Mouse (Mus musculus) telencephalon, adult 2 months (tissue): ENCODE data around the gene Cdsn.

Source experiments
- DNase-seq: peaks from one replicate; pipeline ENCODE4 v3.0.0-alpha.2; 2011; ENCODE audit warnings: low read depth, low spot score

The Cdsn gene

DNA sequence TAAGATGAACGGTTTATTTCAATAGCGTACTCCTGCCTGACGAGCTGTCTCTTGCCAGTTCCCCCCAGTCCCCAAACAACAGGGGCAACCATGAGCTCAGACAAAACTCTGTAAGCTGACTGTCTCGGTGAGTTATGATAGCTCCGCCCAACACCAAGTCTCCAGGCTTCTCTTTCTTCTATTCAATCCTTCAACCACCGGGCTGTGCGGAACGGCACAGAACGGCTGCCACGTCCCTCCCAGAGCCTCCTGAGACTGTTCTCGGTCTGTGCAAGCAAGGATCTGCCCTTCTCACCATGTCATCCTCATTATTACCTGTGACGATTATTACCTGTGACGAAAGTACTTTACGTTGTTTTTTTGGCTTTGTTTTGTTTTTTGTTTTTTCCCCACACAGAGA, 18.9 kb downstream of the Cdsn start:
- no peak for DNase-seq

DNA sequence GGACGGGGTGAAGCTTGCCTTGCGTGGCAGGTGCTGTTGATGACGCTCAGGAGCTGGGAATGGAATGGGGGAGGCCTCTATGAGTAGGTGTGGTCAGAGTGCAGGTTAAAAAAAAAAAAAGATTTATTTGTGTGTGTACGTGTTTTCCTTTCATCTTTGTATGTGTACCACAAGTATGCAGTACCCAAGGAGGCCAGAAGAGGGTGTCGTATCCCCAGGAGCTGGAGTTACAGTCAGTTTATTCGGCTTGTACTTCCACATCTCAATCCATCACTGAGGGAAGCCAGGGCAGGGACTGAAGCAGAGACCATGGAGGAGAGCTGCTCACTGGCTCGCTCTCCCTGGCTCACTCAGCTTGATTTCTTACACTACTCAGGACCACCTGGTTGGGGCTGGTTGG, 19.5 kb downstream of the Cdsn start:
- DNase-seq: no peak

DNA sequence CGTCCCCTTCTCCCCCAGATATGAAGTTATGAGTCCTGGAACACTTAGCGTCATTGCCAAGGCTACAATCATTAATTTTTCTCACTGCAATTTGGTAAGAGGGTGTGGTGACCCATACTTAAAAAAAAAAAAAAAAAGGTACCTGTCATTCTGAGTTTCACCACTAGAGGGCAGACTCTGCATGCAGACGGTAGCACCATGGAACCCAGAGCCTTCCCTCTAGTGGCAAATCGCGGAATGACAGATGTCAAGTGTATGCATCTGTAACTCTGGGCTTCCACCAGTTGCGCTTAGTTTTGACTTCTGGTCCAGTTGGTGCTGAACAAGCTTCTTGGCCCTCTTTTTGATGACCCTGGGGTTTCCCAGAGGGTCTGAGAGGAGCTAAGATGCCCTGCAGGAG, 26.3 kb downstream of the Cdsn start:
- DNase-seq: peak; percentile 65

DNA sequence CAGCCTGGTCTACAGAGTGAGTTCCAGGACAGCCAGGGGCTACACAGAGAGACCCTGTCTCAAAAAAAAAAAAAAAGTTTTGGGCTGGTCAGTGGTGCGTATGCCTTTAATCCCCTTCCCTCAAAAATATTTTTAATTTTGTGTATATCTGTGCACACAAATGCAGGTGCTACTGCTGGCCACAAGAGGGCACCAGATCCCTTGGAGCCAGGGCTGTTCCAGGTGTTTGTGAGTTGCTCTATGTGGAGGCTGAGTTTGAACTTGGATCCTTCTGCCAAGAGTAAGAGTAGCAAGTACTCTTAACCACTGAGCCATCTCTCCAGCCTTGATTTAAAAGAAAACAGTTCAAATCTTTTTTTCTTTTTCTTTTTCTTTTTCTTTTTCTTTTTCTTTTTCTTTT, 31.0 kb downstream of the Cdsn start:
- DNase-seq: no peak

DNA sequence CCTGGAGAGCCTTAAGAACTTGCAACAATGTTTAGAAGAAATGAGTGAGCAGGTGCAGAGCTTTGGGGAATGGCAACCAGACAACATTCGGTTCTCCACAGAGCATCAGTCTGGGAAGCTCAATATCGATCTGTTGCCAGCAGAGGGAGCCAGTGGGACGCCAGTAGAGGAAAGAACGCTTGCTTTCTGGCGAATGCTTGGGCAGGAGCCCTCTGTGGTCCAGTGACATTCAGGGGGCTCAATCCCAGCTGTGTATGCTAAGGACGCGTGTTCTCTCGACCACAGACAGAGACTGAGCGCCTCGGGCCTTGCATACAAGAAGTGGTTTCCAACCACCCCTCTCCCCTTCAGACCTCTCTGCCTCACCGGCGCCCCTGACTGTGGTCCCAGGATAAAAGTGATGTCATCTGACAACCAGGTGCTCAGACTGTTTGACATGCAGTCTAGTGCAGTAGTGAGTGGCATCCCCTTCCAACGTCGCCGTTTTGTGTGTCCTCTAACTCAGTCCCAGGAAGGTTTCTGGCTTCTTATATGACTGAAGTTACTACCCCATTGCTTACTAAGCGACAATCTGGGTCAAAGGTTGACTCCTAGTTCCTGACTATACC, 32.5 kb downstream of the Cdsn start:
- peak; percentile 44 for DNase-seq

DNA sequence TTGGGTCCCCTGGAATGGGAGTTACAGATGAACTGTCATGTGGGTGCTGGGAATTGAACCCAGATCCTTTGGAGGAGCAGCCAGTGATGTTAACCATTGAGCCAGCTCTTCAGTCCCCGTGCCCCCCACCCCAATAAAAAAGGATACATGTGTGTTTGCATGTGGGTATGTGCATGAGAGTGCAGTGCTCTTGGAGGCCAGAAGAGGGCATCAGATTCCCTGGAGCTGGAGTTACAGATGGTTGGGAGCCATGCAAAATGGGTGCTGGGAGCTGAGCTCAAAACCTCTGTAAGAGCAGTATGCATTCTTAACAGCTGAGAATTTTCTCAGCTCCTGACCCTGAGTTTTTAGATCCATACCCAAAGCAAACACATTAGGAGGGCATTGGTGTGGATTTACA, 35.4 kb downstream of the Cdsn start:
- DNase-seq: no peak

DNA sequence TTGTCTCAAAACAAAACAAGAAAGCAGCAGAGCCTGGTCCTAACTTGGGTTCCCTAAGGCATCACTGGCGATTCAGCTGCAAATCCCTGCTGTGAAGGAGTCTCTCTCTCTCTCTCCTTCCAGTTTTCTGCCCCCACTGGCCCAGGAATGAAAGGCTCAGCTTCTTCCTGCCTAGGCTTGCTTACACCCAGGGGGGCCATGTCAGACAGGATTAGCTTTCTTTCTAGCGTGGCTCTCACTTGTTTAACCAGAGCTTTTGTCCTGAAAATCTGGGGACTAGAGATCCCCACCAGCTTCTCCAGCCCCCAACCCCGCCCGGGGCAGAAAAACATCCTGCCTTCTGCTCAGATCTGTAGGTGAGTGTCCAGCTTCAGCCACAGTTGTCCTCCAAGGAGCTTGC, 36.5 kb downstream of the Cdsn start:
- no peak for DNase-seq

DNA sequence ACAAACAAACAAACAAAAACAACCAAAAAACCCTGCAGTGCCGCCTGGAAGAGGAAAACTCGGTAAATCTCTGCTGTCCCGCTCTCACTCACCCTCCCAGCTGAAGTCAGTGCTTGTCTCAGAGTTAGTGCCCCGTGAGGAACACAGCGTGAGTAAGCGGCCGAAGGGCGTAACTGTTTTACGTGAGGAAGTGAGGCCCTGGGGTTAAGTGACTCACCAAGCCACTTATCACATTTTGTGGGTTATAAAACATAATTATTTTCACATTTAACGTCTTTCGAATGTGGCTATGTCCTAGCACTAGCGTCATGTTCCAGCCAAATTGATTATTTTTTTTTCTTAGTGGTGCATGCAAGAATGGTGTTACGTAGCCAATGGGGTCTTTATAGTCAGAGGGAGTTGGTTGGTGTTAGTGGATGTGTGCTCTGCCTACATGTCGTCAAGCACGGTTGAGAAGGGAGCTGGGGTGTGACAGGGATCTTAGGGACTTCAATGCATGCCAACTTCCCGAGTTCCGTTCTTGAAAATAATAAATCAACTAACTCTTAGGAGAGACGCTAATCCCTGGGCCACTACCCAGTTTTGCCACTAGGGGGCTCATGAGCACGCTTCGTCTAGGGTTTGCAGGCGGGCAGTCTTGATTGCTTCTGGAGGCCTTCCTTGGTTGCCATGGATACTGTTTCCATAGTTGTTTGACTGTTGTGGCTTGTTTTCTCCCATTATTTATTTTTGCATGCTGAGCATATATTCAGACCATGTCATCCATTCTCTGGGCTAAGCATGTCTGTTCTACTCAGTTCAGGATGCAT, 38.7 kb downstream of the Cdsn start:
- DNase-seq: peak; percentile 74

DNA sequence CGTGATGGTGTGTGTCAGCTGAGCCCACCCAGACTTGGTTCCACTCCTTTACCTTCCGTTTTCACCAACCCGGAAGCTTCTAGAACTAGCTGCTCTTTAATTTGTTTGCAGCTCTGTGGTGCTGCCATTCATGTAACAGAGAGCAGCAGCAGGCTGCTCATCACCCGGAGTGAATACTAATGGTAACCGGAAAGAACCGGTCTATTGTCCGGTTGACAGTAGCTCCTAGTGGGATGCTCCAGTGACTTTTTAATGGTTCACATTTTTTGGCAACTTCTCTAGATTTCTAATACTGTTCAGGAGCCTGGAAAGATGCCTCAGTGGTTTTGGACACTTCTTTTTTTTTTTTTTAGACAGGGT, 39.3 kb downstream of the Cdsn start:
- no peak for DNase-seq

DNA sequence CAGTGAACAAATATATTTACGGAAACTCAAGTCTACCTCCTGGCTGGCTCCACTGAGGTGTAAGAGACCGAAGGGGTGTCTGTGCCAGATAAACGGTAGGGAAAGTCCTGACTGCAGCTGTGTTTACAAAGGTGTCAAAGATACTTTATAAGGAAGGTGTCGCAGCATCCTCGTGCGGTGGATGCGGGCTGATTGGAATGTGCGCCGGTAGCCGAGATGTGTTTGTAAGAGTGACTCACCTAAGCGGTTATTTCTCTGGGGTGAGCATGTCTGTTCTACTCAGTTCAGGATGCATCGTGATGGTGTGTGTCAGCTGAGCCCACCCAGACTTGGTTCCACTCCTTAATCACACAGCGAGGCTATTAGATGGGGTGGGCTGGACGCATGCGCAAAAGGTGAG, 39.8 kb downstream of the Cdsn start:
- DNase-seq: no peak

DNA sequence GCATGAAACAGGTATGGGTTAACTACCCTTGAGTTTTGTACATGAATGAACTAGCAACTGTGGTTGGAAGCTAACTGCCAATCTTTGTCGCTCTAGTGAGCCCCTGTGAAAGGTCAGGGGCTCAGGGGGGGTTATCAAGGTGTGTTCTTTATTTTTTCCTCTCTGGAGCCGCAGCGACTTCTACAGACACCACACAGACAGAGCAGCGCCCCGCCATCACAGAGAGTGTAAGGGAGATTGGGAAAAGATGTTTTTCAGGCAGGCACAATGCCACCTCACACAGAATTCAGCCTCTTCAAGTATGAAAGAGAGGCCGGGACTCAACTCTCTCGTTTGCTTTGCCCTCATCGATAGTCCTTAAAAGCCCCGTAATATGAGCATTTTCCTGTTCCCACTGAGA, 40.2 kb downstream of the Cdsn start:
- no peak for DNase-seq

DNA sequence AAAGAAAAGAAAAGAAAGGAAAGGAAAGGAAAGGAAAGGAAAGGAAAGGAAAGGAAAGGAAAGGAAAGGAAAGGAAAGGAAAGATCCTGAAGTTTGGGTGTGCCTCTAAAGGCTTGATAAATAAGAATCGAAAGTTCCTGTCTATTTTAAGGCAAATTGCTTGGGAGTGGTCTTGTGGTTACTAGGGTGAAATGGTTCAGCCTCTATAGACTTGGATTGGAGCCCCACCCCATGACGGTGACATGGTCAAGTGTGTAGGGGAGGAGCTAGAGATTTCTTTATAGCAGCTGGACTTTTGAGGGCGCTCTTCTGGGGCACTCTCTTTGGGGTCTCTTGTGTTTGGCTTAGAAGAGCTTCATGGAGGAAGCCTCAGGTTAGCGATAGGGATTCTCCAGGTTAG, 41.9 kb downstream of the Cdsn start:
- DNase-seq: no peak

DNA sequence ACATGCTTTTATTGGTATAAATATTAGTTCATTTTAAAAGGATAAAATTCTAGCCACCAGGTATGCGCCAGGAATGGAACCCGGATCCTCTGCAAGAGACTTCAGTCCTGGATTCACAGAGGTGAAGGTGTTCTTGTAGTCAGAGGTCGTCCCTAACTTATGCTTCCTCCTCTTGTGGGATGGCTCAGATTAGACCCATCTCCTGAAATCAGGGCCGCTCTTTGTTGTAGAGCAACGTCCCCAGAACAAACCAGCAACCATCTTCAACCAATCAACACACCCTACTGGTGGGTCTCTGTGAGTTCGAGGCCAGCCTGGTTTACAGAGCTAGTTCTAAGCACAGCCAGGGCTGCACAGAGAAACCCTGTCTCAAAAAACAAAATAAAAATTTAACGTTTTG, 42.5 kb downstream of the Cdsn start:
- no peak for DNase-seq

DNA sequence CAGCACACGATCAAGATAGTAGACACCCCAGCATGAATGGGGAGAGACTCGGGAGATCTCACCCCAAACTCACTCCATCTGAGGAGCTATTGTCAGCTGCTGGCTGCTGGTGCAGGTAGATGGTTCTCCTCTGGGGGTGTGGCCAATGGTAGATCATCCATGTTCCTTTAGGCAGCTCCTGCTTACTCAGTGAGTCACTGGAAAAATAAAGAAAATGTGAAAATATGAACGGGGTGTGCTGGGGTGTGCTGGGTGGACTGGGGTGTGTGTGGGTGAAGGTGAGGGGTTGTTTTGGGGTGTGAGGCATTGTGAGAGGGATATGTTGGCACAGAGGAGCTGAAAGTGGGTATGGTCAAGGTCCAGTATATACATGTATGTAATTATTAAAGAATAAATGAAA, 45.5 kb downstream of the Cdsn start:
- DNase-seq: no peak

DNA sequence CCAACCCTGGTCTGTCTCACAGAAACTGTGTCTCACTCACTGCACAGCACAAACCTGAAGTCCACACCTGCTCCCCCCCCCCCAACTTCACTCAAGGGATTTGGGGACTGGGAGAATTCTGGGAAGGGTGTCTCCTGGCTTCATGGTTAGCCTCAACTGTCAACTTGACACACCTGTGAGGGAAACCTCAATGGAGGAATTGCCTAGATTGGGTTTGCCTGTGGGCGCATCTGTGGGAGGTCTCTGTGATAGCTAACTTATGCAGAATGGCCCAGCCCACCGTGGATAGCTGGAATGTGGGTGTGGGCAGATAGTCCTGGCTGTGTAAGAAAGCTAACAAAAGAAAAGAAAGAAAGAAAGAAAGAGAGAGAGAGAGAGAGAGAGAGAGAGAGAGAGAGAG, 49.3 kb downstream of the Cdsn start, which contains the start of gene Sfta2:
Gene Sfta2, plus strand, starts transcription at position 301 of the 400 bp plus-strand sequence.
- DNase-seq: no peak

DNA sequence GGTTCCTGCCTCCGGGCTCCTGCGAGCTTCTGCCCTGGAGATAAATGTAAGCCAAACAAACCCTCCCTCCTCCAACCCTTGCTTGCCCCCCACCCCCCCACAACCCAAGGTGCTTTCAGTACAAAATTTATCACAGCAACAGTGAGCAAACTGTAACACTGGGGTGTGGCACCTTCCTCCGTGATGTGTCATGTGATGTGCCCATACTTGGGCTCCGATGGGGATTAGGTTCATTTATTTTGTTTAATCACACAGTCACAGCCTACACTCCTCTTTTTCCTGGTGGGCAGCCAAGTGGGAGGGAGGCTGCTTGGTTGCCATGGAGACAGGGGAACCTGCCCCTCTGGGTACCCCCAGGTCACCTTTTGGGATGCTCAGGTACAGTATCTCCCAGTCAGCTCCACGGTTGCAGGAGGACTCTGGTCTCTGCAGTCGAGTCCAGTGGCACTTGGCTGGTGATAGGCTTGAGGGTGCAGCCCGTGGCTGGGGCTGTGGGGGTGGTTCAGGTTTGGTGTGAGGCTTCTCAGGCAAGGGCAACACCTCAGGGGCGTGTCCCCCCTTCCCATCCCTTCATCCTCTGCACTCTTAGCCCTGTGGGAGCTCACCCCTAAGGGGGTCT, 49.9 kb downstream of the Cdsn start:
- DNase-seq: no peak
